Comparison of ENCODE assay signal across 31 mouse cellular contexts in genomic region chr15:81332517-81332916, GRCm38 (mm10).
"Had no signal": no experiment of that assay in that cellular context is flagged by ENCODE, and none has a peak within 500 bp of the region (broad histone marks: within the 10 kb centered on the region; RNA-seq: fewer than 3 reads in every experiment).

No protein-coding gene starts in this region.

- H3K4me2 ChIP-seq: heart, embryonic 11.5 days; heart, embryonic 12.5 days; heart, embryonic 13.5 days; heart, embryonic 15.5 days; hindbrain, embryonic 12.5 days; hindbrain, embryonic 13.5 days; hindbrain, embryonic 14.5 days; hindbrain, embryonic 15.5 days; intestine, embryonic 15.5 days; kidney, embryonic 15.5 days had no signal

- H3K4me3 ChIP-seq: heart, embryonic 12.5 days; heart, embryonic 13.5 days; heart, embryonic 15.5 days; hindbrain, embryonic 10.5 days; hindbrain, embryonic 12.5 days; hindbrain, embryonic 13.5 days; hindbrain, embryonic 15.5 days; intestine, embryonic 15.5 days; kidney, embryonic 15.5 days; layer of hippocampus, adult 2 months; left cerebral cortex, adult 2 months had no signal

- DNase-seq: heart, postnatal 10 days; heart, postnatal 14 days; heart, postnatal 36 days; heart, postnatal 4 days; kidney, adult 11 months; kidney, adult 18-20 months; kidney, adult 2 months; kidney, adult 8-10 months; kidney, adult 9 months; kidney, postnatal 10 days; kidney, postnatal 14 days; kidney, postnatal 25 days; kidney, postnatal 36 days; kidney, postnatal 4 days; layer of hippocampus, adult 9-11 months; layer of hippocampus, postnatal 36 days had no signal

- H3K27ac ChIP-seq: heart, embryonic 13.5 days; heart, embryonic 15.5 days; hindbrain, embryonic 10.5 days; hindbrain, embryonic 12.5 days; hindbrain, embryonic 13.5 days; hindbrain, embryonic 14.5 days; hindbrain, embryonic 15.5 days; hindbrain, postnatal 0 days; intestine, embryonic 15.5 days; kidney, embryonic 15.5 days; kidney, postnatal 0 days; layer of hippocampus, adult 2 months; left cerebral cortex, adult 2 months had no signal

- H3K9me3 ChIP-seq: heart, embryonic 12.5 days; heart, embryonic 13.5 days; heart, embryonic 15.5 days; hindbrain, embryonic 10.5 days; hindbrain, embryonic 12.5 days; hindbrain, embryonic 13.5 days; hindbrain, embryonic 15.5 days; intestine, embryonic 15.5 days; kidney, embryonic 15.5 days had no signal

- H3K4me1 ChIP-seq: hindbrain, embryonic 10.5 days; hindbrain, embryonic 15.5 days; intestine, embryonic 15.5 days had no signal

- H3K27me3 ChIP-seq: heart, embryonic 12.5 days; heart, embryonic 13.5 days; heart, embryonic 15.5 days; hindbrain, embryonic 12.5 days; hindbrain, embryonic 13.5 days; hindbrain, embryonic 15.5 days; intestine, embryonic 15.5 days; kidney, embryonic 15.5 days had no signal

- H3K9ac ChIP-seq: heart, embryonic 12.5 days; heart, embryonic 13.5 days; heart, embryonic 15.5 days; hindbrain, embryonic 12.5 days; hindbrain, embryonic 13.5 days; hindbrain, embryonic 14.5 days; hindbrain, embryonic 15.5 days; intestine, embryonic 15.5 days; kidney, embryonic 15.5 days had no signal
